Mouse (Mus musculus): Measurements from ENCODE around the gene Card14.
"Not testable (repeated sequence)": the region's sequence is repeated elsewhere in the genome, so short reads cannot be mapped to it uniquely, and the experiment has no call there.

Card14 gene

GRCm38 (mm10) chr11:119355443-119356385 lies 48.1 kb downstream of the Card14 start, which contains the start of the genes Sgsh and Slc26a11:
TSS of gene Sgsh (minus strand) at chr11:119355536.
TSS of gene Slc26a11 (plus strand) at chr11:119355557.
- peak; percentile 33 to 43 for DNase-seq (ENCODE audit: low spot score in 2 of 2)

- DNase-seq (ENCODE audit: low spot score in 2 of 2) = no peak
These were observed 51.5 kb downstream of the Card14 start for GRCm38 (mm10) chr11:119359089-119359488.

- no peak for DNase-seq (ENCODE audit: low spot score in 2 of 2)
These were observed 55.4 kb downstream of the Card14 start for GRCm38 (mm10) chr11:119362769-119363533.

GRCm38 (mm10) chr11:119363534-119364145 lies 56.1 kb downstream of the Card14 start:
- DNase-seq (ENCODE audit: low spot score in 2 of 2) = peak; percentile 41 to 80

- DNase-seq (ENCODE audit: low spot score in 2 of 2) = no peak
These were observed 67.9 kb downstream of the Card14 start for GRCm38 (mm10) chr11:119375425-119375824.

GRCm38 (mm10) chr11:119377326-119377725 lies 69.8 kb downstream of the Card14 start:
- no peak for DNase-seq (ENCODE audit: low spot score in 2 of 2)

GRCm38 (mm10) chr11:119378551-119378950 lies 71.0 kb downstream of the Card14 start:
- no peak for DNase-seq (ENCODE audit: low spot score in 2 of 2)

- DNase-seq (ENCODE audit: low spot score in 2 of 2) = no peak
These were observed 74.2 kb downstream of the Card14 start for GRCm38 (mm10) chr11:119381631-119382337.

- DNase-seq (ENCODE audit: low spot score in 2 of 2) = no peak
These were observed 74.8 kb downstream of the Card14 start for GRCm38 (mm10) chr11:119382338-119382850.

GRCm38 (mm10) chr11:119384904-119385303 lies 77.3 kb downstream of the Card14 start:
- DNase-seq (ENCODE audit: low spot score in 2 of 2) = peak; percentile 61 to 64

GRCm38 (mm10) chr11:119386306-119386705 lies 78.7 kb downstream of the Card14 start:
- DNase-seq (ENCODE audit: low spot score in 2 of 2) = no peak

GRCm38 (mm10) chr11:119387273-119387672 lies 79.7 kb downstream of the Card14 start:
- DNase-seq (ENCODE audit: low spot score in 2 of 2) = not testable (repeated sequence)

- DNase-seq (ENCODE audit: low spot score in 2 of 2) = no peak
These were observed 82.3 kb downstream of the Card14 start for GRCm38 (mm10) chr11:119389851-119390270.

GRCm38 (mm10) chr11:119390271-119391231 lies 83.0 kb downstream of the Card14 start:
- peak; percentile 68 to 72 for DNase-seq (ENCODE audit: low spot score in 2 of 2)

GRCm38 (mm10) chr11:119391386-119392000 lies 83.9 kb downstream of the Card14 start:
- no peak for DNase-seq (ENCODE audit: low spot score in 2 of 2)

- peak; percentile 66 to 70 for DNase-seq (ENCODE audit: low spot score in 2 of 2)
These were observed 84.5 kb downstream of the Card14 start for GRCm38 (mm10) chr11:119392001-119392614.

GRCm38 (mm10) chr11:119392800-119393482 lies 85.4 kb downstream of the Card14 start, which contains the start of gene Rnf213:
TSS of gene Rnf213 (plus strand) at chr11:119393100.
- peak; percentile 45 to 54 for DNase-seq (ENCODE audit: low spot score in 2 of 2)

- no peak for DNase-seq (ENCODE audit: low spot score in 2 of 2)
These were observed 85.9 kb downstream of the Card14 start for GRCm38 (mm10) chr11:119393483-119393804.

Measured in thymus, postnatal 10 days (tissue).